Mouse (Mus musculus) olfactory bulb, adult 2 months (tissue): ENCODE data around the gene Cenps. TPM values are rescaled to one million over a fixed set of nuclear protein-coding genes. Genes with fewer than 3 reads are reported as not detected.

Experiments used
- H3K27ac ChIP-seq: fragments of 200-500 bp; 2 replicates; pipeline ENCODE4 v1.5.1; 2012; ENCODE audit warnings: low read depth, low read length; ENCODE audit not compliant: insufficient read depth
- H3K4me1 ChIP-seq: fragments of 200-500 bp; 2 replicates; pipeline ENCODE4 v1.6.1; 2012; ENCODE audit warnings: low read length; ENCODE audit not compliant: control insufficient read depth, insufficient read depth
- H3K4me3 ChIP-seq: fragments of 200-500 bp; 2 replicates; pipeline ENCODE4 v1.5.1; 2012; ENCODE audit warnings: mild to moderate bottlenecking, low read depth, low read length, moderate library complexity; ENCODE audit not compliant: insufficient read depth
- CTCF ChIP-seq: fragments of 200-500 bp; IDR thresholded peaks from 2 replicates; pipeline ENCODE4 v1.5.1; 2012; ENCODE audit warnings: low read depth, mild to moderate bottlenecking, low read length, moderate library complexity; ENCODE audit not compliant: insufficient read depth
- POLR2A ChIP-seq: fragments of 200-500 bp; IDR thresholded peaks from 2 replicates; pipeline ENCODE4 v1.6.1; 2012; ENCODE audit warnings: mild to moderate bottlenecking, low read depth, low read length, moderate library complexity; ENCODE audit not compliant: insufficient read depth
- WGBS: fragments of 180-500 bp; shearing (Covaris S2); methylation state at CpG from one replicate; pipeline ENCODE4 v1.1.7; 2018; 5-methylcytosine and 5-hydroxymethylcytosine counted together
- polyA plus RNA-seq: library from polyadenylated mRNA; stranded (reverse); fragments of >200 nt; gene quantifications from 2 replicates; pipeline ENCODE4 v1.2.4, GENCODE M21; 2012; ENCODE audit warnings: low replicate concordance; ENCODE audit not compliant: missing spikeins, insufficient read depth, insufficient read length

Gene Cenps
- polyA plus RNA-seq, 1 experiment: not detected

DNA sequence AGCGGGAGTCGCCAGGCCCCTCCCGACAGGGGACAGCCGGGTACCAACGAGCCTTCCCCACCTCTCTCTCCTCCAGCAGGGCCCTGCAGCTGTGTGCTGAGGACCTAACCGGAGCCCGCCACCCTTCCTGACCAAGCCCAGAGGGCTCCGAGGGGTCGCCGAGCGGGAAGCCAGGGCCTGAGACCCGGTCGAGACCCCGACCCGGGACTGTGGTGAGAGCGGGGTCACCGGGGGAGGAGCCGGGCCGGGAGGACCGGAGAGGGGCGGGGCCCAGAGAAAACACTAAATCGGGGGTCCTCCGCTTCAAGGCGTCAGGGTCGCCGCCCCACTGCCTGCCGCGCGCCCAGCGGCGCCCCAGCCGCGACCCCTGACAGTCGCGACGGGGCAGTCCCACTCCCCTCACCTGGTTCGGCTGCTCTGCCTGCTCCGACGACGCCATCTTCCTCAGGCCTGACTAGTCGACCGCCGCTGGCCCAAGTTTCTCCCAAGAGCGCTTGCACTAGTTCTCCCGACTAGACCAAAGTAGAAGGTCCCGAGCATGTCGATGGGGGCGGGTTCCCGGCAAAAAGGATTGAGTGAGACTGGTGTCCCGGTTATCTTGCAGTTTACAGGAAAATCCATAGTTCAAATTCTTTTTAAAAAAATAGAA is 37.9 kb downstream of the Cenps start, which contains the start of gene Pex14:
TSS of gene Pex14 (minus strand) at position 508 of the 649 bp plus-strand sequence.
- TF ChIP-seq POLR2A (peak; percentile 68), CTCF (no peak)
- Histone ChIP-seq H3K27ac (no peak within 1 kb of the TSS), H3K4me3 (peak within 1 kb of the TSS; percentile 75), H3K4me1 (peaks cover 9% of the 10 kb centered on the region)
- WGBS: under 1% methylated on average over 50 of the region's 50 CpGs

- TF ChIP-seq POLR2A (no peak), CTCF (no peak)
- H3K4me3 ChIP-seq: peak overlapping the region; percentile 75
- H3K4me1 ChIP-seq: peaks cover 9% of the 10 kb centered on the region
- H3K27ac ChIP-seq: no peak overlapping the region
- WGBS: 12% methylated on average over 11 of the region's 11 CpGs
Measured at GRCm38 (mm10) chr4:149098571-149098970, 38.9 kb downstream of the Cenps start.

DNA sequence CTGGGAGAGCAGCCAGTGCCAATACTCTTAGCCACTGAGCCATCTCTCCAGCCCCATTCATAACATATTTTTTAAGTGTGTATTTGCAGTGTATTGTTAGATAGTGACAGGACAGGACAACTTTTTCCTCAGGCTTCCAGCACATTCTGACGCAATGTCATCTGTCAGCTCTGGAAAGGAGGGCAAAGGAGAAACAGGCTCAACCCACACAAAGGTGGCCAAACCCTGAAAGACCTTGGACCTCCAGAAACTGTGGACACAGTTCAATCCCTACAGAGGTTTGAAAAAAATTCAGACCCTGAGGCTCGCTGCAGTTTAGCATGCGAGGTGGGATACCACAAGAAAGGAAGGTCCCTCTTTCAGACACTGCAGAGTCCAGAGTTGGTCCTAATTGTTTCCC is 39.5 kb downstream of the Cenps start:
- no peak for TF ChIP-seq CTCF
- no peak for TF ChIP-seq POLR2A
- no peak overlapping the region for H3K4me3 ChIP-seq
- H3K27ac ChIP-seq: no peak overlapping the region
- H3K4me1 ChIP-seq: peaks cover 9% of the 10 kb centered on the region
- 80% methylated on average over 3 of the region's 3 CpGs for WGBS

- WGBS: 85% methylated on average over 8 of the region's 8 CpGs
- H3K4me1 ChIP-seq: no peaks in the 10 kb centered on the region
- no peak for TF ChIP-seq POLR2A
- no peak for TF ChIP-seq CTCF
- H3K4me3 ChIP-seq: no peak overlapping the region
- no peak overlapping the region for H3K27ac ChIP-seq
Measured at GRCm38 (mm10) chr4:149091364-149091763, 46.1 kb downstream of the Cenps start.

DNA sequence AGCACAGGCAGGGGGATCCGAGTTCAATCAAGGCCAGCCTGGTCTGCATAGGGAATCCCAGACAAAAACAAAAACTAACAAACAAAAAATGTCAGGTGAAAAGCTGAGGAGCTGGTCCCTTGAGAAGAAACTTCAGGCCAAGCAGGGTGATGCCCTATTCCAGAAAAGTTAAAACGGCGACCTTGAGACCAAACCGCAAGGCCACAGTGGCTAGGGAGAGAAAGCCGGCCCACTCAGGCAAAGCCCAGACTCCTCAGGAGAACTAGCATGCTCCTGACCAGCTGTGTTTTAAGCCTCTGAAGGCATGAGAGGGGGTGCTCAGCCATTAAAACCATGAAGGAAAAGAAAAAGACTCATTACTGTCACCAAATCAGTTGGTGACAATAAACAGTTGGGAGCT is 52.0 kb downstream of the Cenps start:
- Histone ChIP-seq H3K4me3 (no peak overlapping the region), H3K4me1 (peaks cover 5% of the 10 kb centered on the region), H3K27ac (no peak overlapping the region)
- 88% methylated on average over 5 of the region's 5 CpGs for WGBS
- TF ChIP-seq CTCF (no peak), POLR2A (no peak)

GRCm38 (mm10) chr4:149081528-149081927 is 55.9 kb downstream of the Cenps start:
- WGBS: 67% methylated on average over 17 of the region's 17 CpGs
- no peak overlapping the region for H3K4me3 ChIP-seq
- H3K4me1 ChIP-seq: peaks cover 5% of the 10 kb centered on the region
- H3K27ac ChIP-seq: no peak overlapping the region
- TF ChIP-seq POLR2A (no peak), CTCF (no peak)

DNA sequence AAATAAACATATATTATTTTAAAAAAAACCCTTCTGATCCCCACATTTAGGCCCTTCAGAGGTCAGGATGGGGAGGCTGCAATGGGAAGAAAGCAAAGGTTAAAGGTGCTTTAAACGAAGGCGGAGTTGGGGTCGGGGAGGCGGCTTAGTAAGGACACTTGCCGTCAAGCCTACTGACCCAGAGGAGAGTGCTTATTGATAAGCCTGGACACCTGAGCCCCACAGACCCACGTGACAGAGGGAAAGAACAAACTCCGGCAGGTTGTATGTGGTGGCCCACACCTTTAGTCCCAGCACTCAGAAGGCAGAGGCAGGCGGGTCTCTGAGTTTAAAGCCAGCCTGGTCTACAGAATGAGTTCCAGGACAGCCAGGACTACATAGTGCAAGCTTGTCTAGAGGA is 57.3 kb downstream of the Cenps start:
- Histone ChIP-seq H3K4me3 (no peak overlapping the region), H3K27ac (no peak overlapping the region), H3K4me1 (peaks cover 7% of the 10 kb centered on the region)
- 98% methylated on average over 8 of the region's 8 CpGs for WGBS
- TF ChIP-seq POLR2A: no peak
- TF ChIP-seq CTCF: no peak

GRCm38 (mm10) chr4:149079629-149080028 is 57.8 kb downstream of the Cenps start:
- H3K4me1 ChIP-seq: peaks cover 7% of the 10 kb centered on the region
- TF ChIP-seq POLR2A (no peak), CTCF (no peak)
- H3K27ac ChIP-seq: no peak overlapping the region
- H3K4me3 ChIP-seq: no peak overlapping the region
- WGBS: 93% methylated on average over 6 of the region's 6 CpGs

GRCm38 (mm10) chr4:149078261-149078660 is 59.2 kb downstream of the Cenps start:
- no peak for TF ChIP-seq POLR2A
- Histone ChIP-seq H3K4me3 (no peak overlapping the region), H3K4me1 (peaks cover 13% of the 10 kb centered on the region), H3K27ac (no peak overlapping the region)
- 74% methylated on average over 4 of the region's 4 CpGs for WGBS

Other genes with a start within 250 kb of the Cenps start
- gene Pex14, start 37.8 kb downstream of the Cenps start, polyA plus RNA-seq: not detected in 2 replicates
- gene Dffa, start 33.5 kb downstream of the Cenps start, polyA plus RNA-seq: not detected in 2 replicates
- not detected in 2 replicates for gene Cort, start 10.9 kb downstream of the Cenps start, polyA plus RNA-seq
- gene Pgd, start 29.1 kb upstream of the Cenps start, polyA plus RNA-seq: 246 TPM in 1 of 2 replicates, not detected in the other
- gene Kif1b, start 170.1 kb upstream of the Cenps start, polyA plus RNA-seq: 79.8 and 484 TPM in 2 replicates